Mouse (Mus musculus) spleen, adult 2 months (tissue): ENCODE data around the gene Krtap5-5. TPM values are rescaled to one million over a fixed set of nuclear protein-coding genes. Genes with fewer than 3 reads are reported as not detected.

Experiments
- DNase-seq, 2 experiments: peaks; one replicate each; pipeline versions ENCODE4 v3.0.0 to v3.0.0-alpha.2; 2012 to 2021; ENCODE audit warnings: low spot score in 2 of 2, low read depth in 1 of 2
- H3K27ac ChIP-seq: fragments of 200-500 bp; 2 replicates; pipeline ENCODE4 v1.5.1; 2012; ENCODE audit warnings: low read length, inconsistent platforms; ENCODE audit not compliant: insufficient read depth
- H3K27me3 ChIP-seq: fragments of 200-500 bp; 2 replicates; pipeline ENCODE4 v1.6.1; 2012; ENCODE audit warnings: mild to moderate bottlenecking, moderate library complexity, low read length, inconsistent platforms; ENCODE audit not compliant: control insufficient read depth, insufficient read depth
- H3K36me3 ChIP-seq: fragments of 200-500 bp; 2 replicates; pipeline ENCODE4 v1.6.1; 2012; ENCODE audit warnings: mild to moderate bottlenecking, low read length, inconsistent platforms; ENCODE audit not compliant: control insufficient read depth, insufficient read depth
- H3K4me1 ChIP-seq: fragments of 200-500 bp; 2 replicates; pipeline ENCODE4 v1.6.1; 2011; ENCODE audit warnings: inconsistent platforms; ENCODE audit not compliant: control insufficient read depth, insufficient read depth, insufficient read length
- H3K4me3 ChIP-seq: fragments of 200-500 bp; 2 replicates; pipeline ENCODE4 v1.5.1; 2011; ENCODE audit warnings: mild to moderate bottlenecking, inconsistent platforms; ENCODE audit not compliant: insufficient read depth, insufficient read length; ENCODE audit errors: extremely low read depth
- CTCF ChIP-seq: fragments of 200-500 bp; IDR thresholded peaks from 2 replicates; pipeline ENCODE4 v1.5.1; 2011; ENCODE audit warnings: mild to moderate bottlenecking, inconsistent platforms; ENCODE audit not compliant: insufficient read depth, insufficient read length, insufficient replicate concordance; ENCODE audit errors: extremely low read depth
- POLR2A ChIP-seq: fragments of 200-500 bp; IDR thresholded peaks from 2 replicates; pipeline ENCODE4 v1.6.1; 2011; ENCODE audit warnings: low read depth, low read length, inconsistent platforms
- WGBS: fragments of 180-500 bp; shearing (Covaris S2); methylation state at CpG from one replicate; pipeline ENCODE4 v1.1.7; 2018; 5-methylcytosine and 5-hydroxymethylcytosine counted together
- polyA plus RNA-seq: library from polyadenylated mRNA; depleted of rRNA; stranded (reverse); fragments of >200 nt; gene quantifications from 2 replicates; pipeline ENCODE4 v1.2.3, GENCODE M21; 2012; rRNA removed

Krtap5-5 gene
- polyA plus RNA-seq, 1 experiment: not detected

- TF ChIP-seq CTCF (no peak), POLR2A (no peak)
- H3K27me3 ChIP-seq: no peaks in the 10 kb centered on the region
- 39% methylated on average over 2 of the region's 2 CpGs for WGBS
- H3K36me3 ChIP-seq: no peaks in the 10 kb centered on the region
- H3K4me1 ChIP-seq: no peaks in the 10 kb centered on the region
- no peak for DNase-seq
- no peak within 1 kb of the TSS for H3K27ac ChIP-seq
- no peak within 1 kb of the TSS for H3K4me3 ChIP-seq
Observed at GRCm38 (mm10) chr7:142190289-142190688, 39.5 kb downstream of the Krtap5-5 start, which contains the start of gene Gm10153. Gm10153 (minus strand) TSS chr7:142190389.

DNA sequence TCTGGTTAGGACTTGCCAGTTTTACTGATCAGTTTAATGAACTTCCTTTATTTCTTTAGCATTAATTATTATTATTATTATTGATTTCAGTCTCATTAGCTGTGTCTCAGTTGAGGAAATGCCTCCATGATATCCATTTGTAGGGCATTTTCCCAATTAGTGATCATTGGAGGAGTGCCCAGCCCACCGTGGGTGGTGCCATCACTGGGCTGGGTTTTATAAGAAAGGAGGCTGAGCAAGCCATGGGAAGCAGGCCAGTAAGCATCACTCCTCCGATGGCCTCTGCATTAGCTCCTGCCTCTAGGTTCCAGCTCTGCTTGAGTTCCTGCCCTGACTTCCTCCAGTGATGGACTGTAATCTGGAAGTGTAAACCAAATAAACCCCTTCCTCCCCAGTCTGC, 41.6 kb downstream of the Krtap5-5 start:
- H3K4me3 ChIP-seq: no peak overlapping the region
- 86% methylated on average over 2 of the region's 2 CpGs for WGBS
- TF ChIP-seq CTCF: no peak
- TF ChIP-seq POLR2A: no peak

DNA sequence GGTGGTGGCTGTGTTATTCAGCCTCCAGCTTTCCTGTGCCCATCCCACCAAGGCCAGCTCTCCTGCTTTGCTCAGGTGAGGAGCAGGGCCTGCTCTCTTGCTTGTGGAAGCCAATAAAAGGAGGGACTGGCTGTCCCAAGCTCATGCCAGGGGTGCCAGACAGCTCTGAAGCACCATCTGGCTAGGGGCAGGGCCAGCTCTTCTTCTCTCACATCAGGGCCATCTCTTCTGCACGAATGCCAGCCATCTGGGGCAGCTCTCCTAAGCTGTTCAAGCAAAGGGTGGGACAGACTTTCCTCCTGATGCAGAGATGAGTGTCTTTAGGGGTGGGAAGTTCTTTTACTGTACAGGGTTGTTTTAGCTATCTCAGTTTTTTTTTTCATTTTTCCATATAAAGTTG, 48.8 kb downstream of the Krtap5-5 start:
- H3K27me3 ChIP-seq: no peaks in the 10 kb centered on the region
- H3K27ac ChIP-seq: no peak overlapping the region
- no peaks in the 10 kb centered on the region for H3K4me1 ChIP-seq
- 38% methylated on average over 1 of the region's 1 CpGs for WGBS
- no peak for DNase-seq
- H3K36me3 ChIP-seq: no peaks in the 10 kb centered on the region
- TF ChIP-seq CTCF: no peak
- TF ChIP-seq POLR2A: no peak
- no peak overlapping the region for H3K4me3 ChIP-seq

More for the DNA sequence above, 41.6 kb downstream of the Krtap5-5 start:
- no peak for DNase-seq
- Histone ChIP-seq H3K4me1 (no peaks in the 10 kb centered on the region), H3K27ac (no peak overlapping the region), H3K36me3 (no peaks in the 10 kb centered on the region), H3K27me3 (no peaks in the 10 kb centered on the region)

Other genes with a start within 250 kb of the Krtap5-5 start
- gene Mob2, start 168.9 kb downstream of the Krtap5-5 start, polyA plus RNA-seq: 26.7 and 28.2 TPM in 2 replicates
- gene Dusp8, start 134.1 kb downstream of the Krtap5-5 start, polyA plus RNA-seq: 3.5 TPM in 2 replicates
- gene Gm45618, start 109.2 kb downstream of the Krtap5-5 start, polyA plus RNA-seq: not detected in 2 replicates
- gene Gm39115, start 93.9 kb downstream of the Krtap5-5 start, polyA plus RNA-seq: not detected in 2 replicates
- not detected in 2 replicates for gene Gm45337, start 85.4 kb downstream of the Krtap5-5 start, polyA plus RNA-seq
- not detected in 2 replicates for gene Gm29735, start 72.9 kb downstream of the Krtap5-5 start, polyA plus RNA-seq
- gene Gm4553, start 64.2 kb downstream of the Krtap5-5 start, polyA plus RNA-seq: not detected in 2 replicates
- not detected in 2 replicates for gene Krtap5-2, start 54.0 kb downstream of the Krtap5-5 start, polyA plus RNA-seq
- gene Gm10153, start 39.6 kb downstream of the Krtap5-5 start, polyA plus RNA-seq: not detected in 2 replicates
- gene Krtap5-3, start 28.6 kb downstream of the Krtap5-5 start, polyA plus RNA-seq: not detected in 2 replicates
- not detected in 2 replicates for gene Gm7579, start 18.1 kb downstream of the Krtap5-5 start, polyA plus RNA-seq
- gene Gm40460, start 11.1 kb upstream of the Krtap5-5 start, polyA plus RNA-seq: not detected in 2 replicates
- gene Gm2431, start 28.4 kb upstream of the Krtap5-5 start, polyA plus RNA-seq: not detected in 2 replicates
- gene Gm4559, start 44.4 kb upstream of the Krtap5-5 start, polyA plus RNA-seq: not detected in 2 replicates
- not detected in 2 replicates for gene Krtap5-1, start 67.1 kb upstream of the Krtap5-5 start, polyA plus RNA-seq
- gene Krtap5-4, start 73.6 kb upstream of the Krtap5-5 start, polyA plus RNA-seq: not detected in 2 replicates
- 14.7 and 20.2 TPM in 2 replicates for gene Ifitm10, start 143.8 kb upstream of the Krtap5-5 start, polyA plus RNA-seq
- gene Gm49369, start 152.7 kb upstream of the Krtap5-5 start, polyA plus RNA-seq: 0.21 TPM in 1 of 2 replicates, not detected in the other
- 359 and 461 TPM in 2 replicates for gene Ctsd, start 158.1 kb upstream of the Krtap5-5 start, polyA plus RNA-seq
- gene Syt8, start 204.9 kb upstream of the Krtap5-5 start, polyA plus RNA-seq: 0.94 and 1.1 TPM in 2 replicates
- 3.0 and 3.9 TPM in 2 replicates for gene Tnni2, start 211.8 kb upstream of the Krtap5-5 start, polyA plus RNA-seq
- gene Lsp1, start 230.8 kb upstream of the Krtap5-5 start, polyA plus RNA-seq: 368 and 410 TPM in 2 replicates